Mouse (Mus musculus): ENCODE data around the gene Znfx1.
A peak's percentile ranks its signal among the peaks of the same experiment; 100 is the strongest.

Znfx1 gene

DNA sequence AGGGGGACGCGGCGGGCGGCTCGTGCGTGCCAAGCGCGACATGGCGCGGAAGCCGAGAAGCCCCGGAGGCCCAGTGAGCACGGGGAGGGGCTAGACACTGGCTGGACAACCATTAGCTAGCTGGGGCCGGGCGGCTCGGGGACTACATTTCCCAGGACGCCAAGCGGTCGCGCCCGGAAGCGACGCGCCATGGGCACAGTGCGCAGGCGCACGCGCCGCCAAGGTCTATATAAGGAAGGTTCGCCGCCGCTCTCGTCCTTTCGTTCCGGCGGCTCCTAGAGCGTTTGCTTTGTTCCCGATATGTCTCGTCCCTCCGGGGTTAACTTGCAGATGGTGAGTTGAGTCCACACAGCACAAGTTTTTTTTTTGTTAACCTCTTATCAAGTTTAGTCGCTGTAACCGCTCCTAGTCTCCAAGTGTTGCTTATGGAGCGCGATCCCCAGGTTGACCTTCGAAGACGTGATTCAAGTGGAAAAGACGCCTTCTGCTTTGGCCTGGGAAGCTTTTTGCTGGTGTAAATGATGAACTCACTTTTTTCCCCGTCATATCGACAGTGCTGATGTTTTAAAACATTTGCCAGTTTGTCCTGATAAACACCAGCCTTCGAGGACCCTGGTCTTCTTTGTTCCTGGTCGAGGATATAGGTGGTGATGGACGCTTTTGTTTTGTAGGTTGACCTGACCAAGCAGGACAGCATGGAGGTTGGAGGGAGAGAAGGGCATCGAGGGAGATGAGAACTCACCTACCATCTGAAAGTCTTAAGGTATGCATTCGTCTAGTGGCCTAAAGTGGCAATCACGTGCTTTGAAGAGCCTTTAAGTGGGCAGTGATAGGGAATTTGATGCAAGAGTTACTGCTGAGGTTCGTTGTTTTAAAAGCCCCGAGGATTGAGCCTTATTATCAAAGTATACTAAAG, at the start of gene Znfx1:
Gene Znfx1 (minus strand): TSS at position 51 of the 916 bp plus-strand sequence.
- peak; percentile 94 to 96 for DNase-seq (ENCODE audit: low spot score in 2 of 2)

DNA sequence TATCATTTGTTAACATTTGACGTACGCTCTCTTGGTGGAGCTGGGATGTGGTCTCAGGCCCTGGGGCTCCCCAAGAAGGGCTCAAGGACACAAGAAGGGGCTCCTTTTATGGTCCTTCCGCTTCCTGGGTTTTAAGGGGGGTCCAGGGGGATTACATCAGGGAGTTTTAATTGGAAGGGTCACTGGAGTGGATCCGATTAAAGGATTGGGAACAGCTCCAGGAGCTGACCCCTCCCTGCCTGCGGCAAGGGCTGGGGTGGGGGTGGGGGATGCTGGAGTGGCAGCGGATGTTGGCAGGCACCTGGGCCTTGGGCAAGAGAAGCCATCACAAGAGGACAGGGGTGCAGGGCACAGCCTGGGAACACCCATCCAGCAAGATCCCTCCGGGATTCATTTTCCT, 49.4 kb upstream of the Znfx1 start:
- DNase-seq (ENCODE audit: low spot score in 2 of 2), result no peak

DNA sequence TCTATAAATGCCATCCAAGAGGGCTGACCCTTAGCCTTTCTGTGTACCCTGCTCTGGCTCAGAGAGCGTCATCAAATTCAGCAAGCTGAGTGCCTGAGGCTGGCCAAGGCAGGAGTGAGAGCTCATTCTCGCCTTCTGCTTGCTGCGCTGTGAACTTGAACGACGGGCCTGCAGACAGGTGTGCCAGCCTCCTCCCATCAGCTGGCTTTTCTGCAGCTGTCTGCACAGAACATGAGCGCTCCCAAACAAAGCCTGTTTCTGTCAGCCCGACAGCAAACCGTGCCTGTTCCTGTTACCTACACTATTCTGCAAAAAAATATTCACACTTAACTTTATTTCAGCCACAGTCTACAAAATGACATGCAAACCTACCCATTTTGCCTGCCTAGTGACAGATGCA, 46.7 kb upstream of the Znfx1 start:
- no peak for DNase-seq (ENCODE audit: low spot score in 2 of 2)

DNA sequence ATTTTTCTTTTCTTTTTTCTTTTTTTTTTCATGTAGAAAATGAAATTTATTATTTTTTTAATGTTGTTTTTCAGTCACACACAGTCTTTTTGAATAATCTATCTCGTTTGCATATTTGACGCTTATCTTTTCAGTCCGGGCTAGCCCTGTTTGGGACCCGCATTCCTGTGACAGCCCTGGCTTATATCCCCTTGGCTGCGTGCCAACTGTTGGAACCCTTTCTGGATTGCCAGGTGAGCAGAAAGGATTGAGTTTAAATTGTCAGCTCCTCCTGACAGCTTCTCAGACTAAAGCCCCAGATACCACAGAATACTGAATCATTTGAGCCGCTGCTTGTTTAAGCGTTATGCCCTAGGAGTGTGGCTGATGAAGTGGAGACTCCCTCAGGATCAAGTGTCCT, 40.7 kb upstream of the Znfx1 start:
- no peak for DNase-seq (ENCODE audit: low spot score in 2 of 2)

DNA sequence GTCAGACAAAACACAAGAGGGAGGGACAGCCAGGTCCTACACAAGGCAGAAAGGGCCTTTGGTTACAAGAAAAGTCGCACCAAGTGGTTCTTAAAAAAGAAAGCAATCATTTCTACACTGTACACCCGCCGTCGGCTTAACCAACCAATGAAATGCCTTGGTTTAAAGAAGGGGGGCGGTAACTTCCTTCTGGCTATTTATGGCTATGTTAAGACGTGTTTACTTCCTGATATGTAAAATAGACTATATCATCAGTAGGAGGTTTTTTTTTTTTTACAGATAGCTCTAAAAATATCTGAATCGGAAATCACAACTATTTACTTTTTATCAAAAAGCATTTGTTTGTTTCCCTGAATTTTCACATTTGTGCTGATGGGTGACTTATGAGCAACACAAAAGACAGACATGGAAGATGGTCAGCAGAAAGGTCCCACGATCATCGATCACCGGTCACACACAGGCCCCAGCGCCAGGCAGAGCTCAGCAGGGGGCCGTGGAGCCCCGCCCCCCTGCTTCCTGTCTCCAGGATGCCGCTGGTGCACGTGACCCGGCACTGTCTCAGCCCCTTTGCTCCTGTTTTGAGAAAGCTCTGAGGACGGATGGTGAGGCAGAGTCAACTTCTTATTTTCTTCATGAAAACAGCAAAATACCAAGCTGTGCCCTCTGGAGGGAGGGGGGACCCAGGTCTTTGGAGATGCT, 39.1 kb upstream of the Znfx1 start:
- no peak for DNase-seq (ENCODE audit: low spot score in 2 of 2)

DNA sequence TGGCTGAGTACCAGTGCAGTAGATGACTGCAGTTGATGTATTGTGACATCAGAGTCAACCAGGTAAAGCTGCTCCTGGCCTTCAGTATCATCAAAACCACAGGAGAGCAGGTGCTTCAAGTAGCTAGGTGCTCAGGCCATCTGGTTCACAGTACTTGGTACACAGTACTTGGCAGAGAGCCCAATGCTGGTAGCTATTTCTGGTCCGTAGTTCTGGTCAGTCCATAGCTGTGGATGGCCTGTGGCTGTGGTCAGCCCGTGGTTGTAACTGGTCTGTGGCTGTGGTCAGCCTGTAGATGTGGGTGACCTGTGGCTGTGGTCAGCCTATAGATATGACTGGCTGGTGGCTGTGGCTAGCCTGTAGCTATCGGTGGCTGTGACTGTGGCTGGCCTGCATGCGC, 31.9 kb upstream of the Znfx1 start:
- DNase-seq (ENCODE audit: low spot score in 2 of 2), result no peak

DNA sequence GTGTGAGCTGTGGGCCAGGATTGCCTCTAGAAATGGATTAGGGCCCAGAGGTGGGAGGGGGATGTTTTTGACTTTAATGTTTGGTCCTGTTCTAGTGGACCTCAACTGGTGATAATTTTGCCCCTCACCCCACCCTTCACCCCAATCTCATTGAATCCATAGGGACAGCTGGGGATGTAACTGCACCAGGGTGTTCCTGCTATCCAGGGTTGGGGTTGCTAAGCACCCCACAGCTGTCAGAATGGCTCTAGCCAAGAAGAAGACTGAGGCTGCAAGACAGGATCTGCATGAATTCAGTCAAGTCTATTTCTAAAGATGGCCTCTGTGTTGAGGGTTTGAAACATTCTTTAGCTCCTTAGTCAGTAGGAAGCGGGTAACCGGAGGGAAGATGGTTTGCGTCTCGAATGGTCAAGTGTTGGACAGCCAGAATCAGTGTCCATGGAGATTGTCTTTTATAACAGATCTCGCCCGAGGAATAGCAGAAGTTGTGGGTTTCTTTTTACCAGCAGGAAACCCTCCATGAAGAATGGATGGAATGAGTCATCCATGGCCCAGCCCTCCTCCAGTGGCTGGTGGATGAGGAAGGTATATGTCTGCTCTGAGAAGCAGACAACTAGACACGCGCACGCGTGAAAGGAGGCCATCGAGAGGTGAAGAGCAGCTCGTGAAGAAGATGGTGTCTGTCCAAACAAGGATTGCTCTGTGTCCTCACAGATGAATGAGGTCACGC, 30.5 kb upstream of the Znfx1 start:
- no peak for DNase-seq (ENCODE audit: low spot score in 2 of 2)

DNA sequence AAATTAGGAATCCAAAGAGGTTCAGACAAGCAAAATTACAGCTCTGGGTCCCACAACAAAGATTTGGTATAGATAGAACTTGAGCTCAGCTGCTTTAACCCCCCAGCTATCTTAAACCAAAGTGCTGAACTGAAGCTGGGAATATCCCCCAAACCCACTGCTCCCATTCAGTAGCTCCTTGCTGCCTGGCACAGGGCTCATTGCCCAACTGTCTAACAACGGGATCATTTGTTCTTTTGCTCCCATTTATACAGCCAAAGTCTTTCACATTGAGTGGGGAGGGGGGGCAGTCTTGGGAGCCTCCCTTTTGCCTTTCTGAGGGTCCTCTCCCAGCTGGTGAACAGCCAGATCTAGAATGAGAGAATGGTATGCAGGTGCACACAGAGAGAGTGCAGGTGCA, 27.5 kb upstream of the Znfx1 start:
- no peak for DNase-seq (ENCODE audit: low spot score in 2 of 2)

DNA sequence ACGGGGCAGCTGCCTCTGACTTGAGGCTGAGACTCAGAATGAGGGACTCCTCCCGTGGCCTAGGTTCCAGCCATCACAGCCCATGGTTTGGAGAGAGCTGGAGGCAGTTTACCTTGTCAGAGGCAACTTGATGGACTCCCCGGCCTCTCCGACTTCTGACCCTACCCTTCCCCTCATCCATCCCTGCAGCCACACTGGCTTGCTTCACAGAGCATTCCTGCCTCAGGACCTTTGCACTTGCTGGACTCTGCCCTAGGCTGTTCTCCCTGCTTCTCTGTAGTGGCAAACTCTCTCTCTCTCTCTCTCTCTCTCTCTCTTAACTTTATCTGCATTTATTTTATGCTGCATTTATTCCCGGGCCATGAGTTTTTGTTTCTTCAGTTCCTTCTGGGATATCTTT, 24.0 kb upstream of the Znfx1 start:
- DNase-seq (ENCODE audit: low spot score in 2 of 2), result no peak

DNA sequence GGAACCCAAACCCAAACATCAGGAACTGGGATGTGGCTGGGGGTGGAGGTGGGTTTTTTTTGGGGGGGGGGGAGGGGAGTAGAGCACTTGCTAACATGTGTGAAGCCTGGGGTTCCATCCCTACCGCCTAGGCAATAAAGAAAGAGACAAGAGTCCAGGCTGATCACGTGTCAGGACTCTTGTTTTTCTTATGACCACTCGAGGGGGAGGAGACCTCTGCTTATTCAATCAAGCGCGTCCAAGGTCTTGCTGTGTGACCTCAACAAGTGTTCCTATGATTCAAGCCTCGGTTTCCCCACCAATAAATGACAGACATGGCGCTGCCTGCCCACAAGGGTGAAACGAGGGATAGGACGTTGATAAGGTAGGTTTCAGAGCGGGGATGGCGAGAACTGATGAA, 23.3 kb upstream of the Znfx1 start:
- DNase-seq (ENCODE audit: low spot score in 2 of 2), result no peak

DNA sequence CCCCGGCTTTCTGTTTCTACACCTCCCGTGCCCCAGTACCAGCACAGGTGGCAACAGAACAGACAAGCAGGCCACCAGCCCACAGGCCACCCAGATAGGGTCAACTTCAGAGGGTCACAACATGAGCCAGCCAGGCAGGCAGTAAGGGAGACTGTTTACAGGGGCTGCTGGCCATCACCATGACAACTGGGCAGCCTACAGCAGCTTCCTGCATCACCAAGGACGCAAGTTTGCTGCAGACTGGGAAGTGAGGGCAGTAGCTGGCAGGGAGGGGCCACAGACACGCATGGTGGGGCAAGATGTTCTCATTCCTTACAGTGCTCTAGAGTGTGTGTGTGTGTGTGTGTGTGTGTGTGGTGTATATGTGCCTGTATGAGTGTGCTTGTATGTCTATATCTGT, 18.8 kb upstream of the Znfx1 start:
- no peak for DNase-seq (ENCODE audit: low spot score in 2 of 2)

DNA sequence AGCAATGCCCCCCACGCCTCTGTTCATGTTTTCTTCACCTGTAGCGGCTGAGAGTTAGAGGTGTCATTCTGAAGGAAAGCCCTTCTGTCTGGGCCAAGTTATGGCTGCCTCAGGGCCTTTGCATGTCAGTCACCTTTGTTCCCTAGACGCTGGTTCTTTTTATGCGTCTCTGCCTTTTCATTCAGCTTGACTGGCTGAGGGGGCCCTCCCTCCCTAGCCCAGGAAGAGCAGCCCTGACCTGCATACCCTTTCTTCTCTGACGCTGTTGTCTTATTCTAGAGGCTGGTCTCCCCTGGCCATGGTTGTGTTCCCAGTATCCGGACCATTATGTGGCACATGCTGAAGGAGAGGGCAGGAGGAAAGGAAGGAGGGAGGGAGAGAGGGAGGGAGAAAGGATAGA, 18.3 kb upstream of the Znfx1 start:
- DNase-seq (ENCODE audit: low spot score in 2 of 2), result no peak

DNA sequence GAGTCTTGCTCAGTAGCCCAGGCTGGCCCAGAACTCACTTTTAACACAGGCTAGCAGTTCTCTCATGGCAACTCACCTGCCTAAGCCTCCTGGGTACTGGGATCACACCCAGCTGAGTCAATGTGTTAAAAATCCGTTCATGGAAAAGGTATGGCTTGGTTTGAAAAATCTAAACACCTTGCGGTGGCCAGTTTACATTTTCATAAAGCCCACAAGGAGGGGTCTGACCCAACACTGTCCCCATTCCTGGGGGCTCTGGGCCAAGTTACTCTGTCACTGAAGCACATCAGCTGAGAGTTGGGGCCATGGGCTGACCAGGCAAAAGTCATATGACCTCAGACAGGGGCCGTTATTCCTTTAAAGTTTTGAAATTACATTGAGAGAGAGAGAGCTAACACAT, 17.6 kb upstream of the Znfx1 start:
- DNase-seq (ENCODE audit: low spot score in 2 of 2), result no peak

DNA sequence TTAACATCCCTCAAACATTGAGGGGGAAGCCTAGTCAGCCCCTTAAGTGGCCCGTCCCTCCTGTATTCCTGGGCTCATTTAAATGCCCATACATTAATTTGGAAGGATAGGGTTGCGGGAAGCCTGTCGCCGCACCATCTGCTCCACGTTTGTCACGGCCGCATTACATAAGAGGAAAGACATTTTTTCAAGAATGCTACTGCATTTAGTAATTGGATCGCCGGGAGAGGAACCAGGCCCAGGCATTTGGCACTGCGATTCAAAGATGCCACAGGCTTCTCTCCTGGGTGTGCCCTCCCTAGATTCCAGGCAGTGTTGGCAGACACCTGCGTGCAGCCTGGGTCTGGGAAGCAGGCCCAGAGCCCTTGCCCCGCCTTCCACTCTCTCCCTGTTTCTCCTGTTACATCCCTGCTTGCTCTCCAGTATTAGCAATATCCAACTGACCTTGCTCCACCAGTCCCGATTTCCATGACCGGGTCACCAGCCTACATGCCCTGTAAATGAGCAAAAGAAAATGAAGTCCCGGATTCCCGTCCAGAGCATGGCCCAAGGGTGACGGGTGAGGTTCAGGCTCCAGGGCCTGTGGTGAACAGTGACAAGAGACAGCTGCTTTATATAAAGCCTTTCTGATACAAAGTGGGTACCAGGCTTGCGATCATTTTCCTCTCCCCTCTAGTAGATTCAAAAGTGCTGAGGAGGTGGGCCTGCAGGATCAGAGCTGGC, 16.9 kb upstream of the Znfx1 start:
- DNase-seq (ENCODE audit: low spot score in 2 of 2), result peak in 1 of 2 experiments; percentile 45

DNA sequence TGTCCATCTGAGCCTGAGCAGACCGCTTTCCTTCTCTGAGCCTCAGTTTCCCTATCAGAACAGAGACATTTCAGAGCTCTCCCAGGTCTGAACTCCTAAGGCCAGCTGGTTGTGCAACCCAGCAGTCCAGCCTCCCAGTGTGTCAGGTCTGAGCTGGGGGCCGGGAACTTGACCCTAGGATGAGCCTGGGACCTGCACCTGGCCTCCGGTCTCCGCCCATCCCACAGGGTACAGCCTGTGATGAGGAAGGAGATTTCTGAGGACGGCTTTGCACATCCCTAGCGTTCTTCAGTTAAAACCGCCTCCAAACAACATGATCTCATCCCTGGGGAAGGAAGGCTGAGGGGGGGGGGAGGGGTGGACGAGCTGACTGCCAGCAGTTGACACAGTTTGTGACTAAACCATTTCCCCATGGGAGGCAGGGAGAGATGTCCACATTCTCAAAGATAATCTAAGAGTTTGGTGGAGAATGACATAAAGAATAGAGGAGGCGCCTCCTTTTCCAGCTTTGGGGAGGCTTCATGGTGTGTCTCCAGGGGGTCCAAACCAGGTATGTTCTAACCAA, 16.2 kb upstream of the Znfx1 start:
- no peak for DNase-seq (ENCODE audit: low spot score in 2 of 2)

DNA sequence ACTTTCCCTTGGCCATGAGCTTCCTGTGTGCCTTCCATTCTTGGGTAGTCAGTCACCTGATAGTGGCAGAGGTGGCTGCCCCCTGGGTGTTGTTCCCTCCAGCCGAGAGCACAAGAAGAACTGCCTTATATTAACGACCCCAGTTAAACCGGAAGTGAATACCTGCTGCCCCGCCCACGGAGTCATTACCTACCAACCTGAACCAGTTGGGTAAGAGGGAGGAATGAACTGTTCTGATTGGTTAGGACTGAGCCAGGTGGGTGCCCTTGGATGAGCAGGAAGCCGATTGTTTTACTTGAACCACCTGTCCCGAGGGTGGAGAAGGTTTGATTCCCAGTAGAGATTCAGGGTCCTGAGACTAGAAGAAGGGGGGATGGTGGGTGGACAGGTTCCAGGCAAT, 15.7 kb upstream of the Znfx1 start:
- no peak for DNase-seq (ENCODE audit: low spot score in 2 of 2)

DNA sequence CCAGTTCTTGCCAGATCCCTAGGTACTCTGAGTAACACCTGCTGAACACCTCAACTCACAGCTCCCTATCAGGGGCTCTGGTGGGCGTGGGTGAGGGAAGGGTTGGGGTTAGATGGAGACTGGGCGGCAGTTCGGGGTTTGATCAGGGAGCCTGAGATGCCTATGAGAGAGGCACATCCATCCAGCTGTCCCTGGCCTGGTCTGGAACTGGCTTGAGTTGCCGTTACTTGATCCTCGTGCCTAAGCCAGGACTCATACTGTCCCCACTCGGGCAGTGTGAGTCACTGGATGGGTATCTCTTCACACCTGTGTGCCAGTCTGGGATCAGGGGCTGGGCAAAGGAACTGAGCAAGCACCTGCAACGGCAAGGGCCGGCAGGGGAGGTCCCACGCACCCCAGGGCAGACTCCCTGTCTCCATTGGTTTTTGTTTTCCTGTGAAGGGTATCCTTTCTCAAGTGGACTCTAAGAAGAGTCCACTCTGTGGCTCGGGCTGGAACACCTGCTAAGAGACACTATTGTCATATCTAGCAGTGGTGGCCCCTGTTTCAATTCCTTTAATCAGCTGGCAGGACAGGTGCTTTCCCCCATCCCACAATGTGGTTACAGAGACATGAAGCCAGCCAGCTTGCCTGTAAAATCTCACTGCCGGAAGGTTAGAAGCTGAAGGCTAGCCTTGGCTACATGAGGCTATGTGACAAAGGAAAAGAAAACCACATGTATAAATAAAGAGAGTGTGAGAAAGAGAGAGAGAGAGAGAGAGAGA, 14.6 kb upstream of the Znfx1 start:
- no peak for DNase-seq (ENCODE audit: low spot score in 2 of 2)

DNA sequence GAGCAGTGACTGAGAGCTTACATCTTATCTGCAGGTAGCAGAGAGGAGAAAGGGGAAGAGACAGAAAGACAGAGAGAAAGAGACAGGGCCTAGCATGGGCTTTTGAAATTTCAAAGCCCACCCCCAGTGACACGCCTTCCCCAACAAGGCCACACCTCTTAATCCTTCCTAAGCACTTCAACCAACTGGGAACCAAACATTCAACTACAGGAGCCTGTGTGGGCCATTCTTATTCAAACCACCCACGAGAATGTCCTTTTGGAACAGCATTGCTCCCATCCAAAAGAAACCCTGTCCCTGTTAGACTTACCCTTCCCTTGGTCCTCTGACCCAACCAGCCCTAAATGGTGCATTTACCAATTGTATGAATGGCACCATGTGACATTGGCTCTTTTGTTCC, 13.9 kb upstream of the Znfx1 start:
- DNase-seq (ENCODE audit: low spot score in 2 of 2), result no peak

DNA sequence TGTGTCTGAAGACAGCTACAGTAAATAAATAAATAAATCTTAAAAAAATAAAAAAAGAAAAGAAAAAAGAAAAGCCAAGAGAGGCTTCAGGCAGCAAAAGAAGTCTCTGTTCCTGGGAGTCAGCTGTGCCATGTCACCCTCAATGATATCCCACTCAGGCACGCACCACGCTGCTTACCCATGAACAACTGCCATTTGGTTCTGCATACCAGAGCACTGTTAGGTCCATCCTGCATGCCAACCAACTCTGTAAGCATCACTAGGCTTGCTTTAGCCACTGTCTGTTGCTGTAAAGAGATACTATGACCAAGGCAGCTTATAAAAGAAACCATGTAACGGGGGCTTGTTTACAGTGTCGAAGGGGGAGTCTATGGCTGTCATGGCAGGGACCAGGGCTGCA, 13.5 kb upstream of the Znfx1 start:
- no peak for DNase-seq (ENCODE audit: low spot score in 2 of 2)

DNA sequence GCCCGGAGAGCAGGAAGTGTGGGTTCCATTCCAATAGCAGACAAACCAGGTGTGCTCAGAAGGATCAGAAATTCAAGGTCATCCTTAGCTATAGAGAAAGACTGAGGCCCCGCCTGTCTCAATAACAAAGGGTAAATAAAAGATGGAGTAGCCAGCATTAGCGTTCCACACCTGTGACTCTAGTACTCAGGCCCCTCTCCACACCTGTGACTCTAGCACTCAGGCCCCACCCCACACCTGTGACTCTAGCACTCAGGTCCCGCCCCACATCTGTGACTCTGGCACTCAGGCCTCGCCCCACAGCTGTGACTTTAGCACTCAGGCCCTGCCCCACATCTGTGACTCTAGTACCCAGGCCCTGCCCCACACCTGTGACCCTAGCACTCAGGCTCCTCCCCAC, 11.8 kb upstream of the Znfx1 start:
- DNase-seq (ENCODE audit: low spot score in 2 of 2), result no peak
